Mouse (Mus musculus): ENCODE measurements around the gene Naxd.

GRCm38 (mm10) chr8:11555720-11556591 is 58.6 kb downstream of the Naxd start:
- no peak for TF ChIP-seq CTCF (IDR thresholded peaks at IDR 0.05; ENCODE audit: low read depth, low read length)
- TF ChIP-seq GATA1 (IDR thresholded peaks at IDR 0.05; ENCODE audit: borderline replicate concordance, low read length) = no peak
- no peak for TF ChIP-seq TAL1 (conservative IDR thresholded peaks at IDR 0.05; ENCODE audit: low read depth, low read length)
